Mouse (Mus musculus) CH12.LX (cell line): ENCODE measurements at regions not wholly inside any gene's neighbourhood (a gene's known extent, or its start where the extent isn't known, plus 50 kb on each side); places are given as distances from the start of the nearest gene placed in this dataset.

Experiments used
- DNase-seq: peaks from one replicate; pipeline ENCODE4 v3.0.0-alpha.2; 2013; ENCODE audit errors: extremely low read depth
- H3K27ac ChIP-seq: 2 replicates; pipeline ENCODE4 v1.5.1; 2012; ENCODE audit warnings: low read depth, mild to moderate bottlenecking, control low read depth, moderate library complexity; ENCODE audit not compliant: insufficient read depth
- H3K27me3 ChIP-seq: replicated peaks from 2 replicates; pipeline ENCODE3; 2012; ENCODE audit warnings: inconsistent platforms
- H3K36me3 ChIP-seq, 2 experiments: replicated peaks in 1 of 2; 2 replicates each; pipeline versions ENCODE3 to v1.6.1; 2012; ENCODE audit warnings: inconsistent platforms in 1 of 2, low read length in 1 of 2, mild to moderate bottlenecking in 1 of 2, mixed read lengths in 1 of 2, moderate library complexity in 1 of 2; ENCODE audit not compliant: control insufficient read depth in 1 of 2, insufficient read depth in 1 of 2
- H3K4me1 ChIP-seq, 2 experiments: 2 replicates each; pipeline ENCODE4 v1.6.1; 2012; ENCODE audit warnings: inconsistent platforms in 1 of 2, moderate library complexity in 1 of 2; ENCODE audit not compliant: insufficient read depth in 2 of 2, control insufficient read depth in 1 of 2
- H3K4me2 ChIP-seq: 2 replicates; pipeline ENCODE4 v1.6.1; 2012; ENCODE audit warnings: low read depth, mild to moderate bottlenecking, control low read depth; ENCODE audit not compliant: poor library complexity, insufficient read depth, severe bottlenecking
- H3K4me3 ChIP-seq, 3 experiments: fragments of 150-350 bp in 1 of 3; sonication (generic) in 1 of 3; replicated peaks in 1 of 3; 2 replicates each; pipeline versions ENCODE3 to v1.5.1; 2011 to 2012; ENCODE audit warnings: low read depth in 2 of 3, low read length in 2 of 3, mild to moderate bottlenecking in 2 of 3, moderate library complexity in 2 of 3, control low read depth in 1 of 3, improper control_type of control experiment in 1 of 3, inconsistent platforms in 1 of 3, mixed read lengths in 1 of 3; ENCODE audit not compliant: poor library complexity in 1 of 3
- H3K79me2 ChIP-seq: replicated peaks from 2 replicates; pipeline ENCODE4 v1.6.1; 2012; ENCODE audit warnings: mild to moderate bottlenecking, moderate library complexity; ENCODE audit not compliant: control insufficient read depth, poor library complexity, insufficient read depth, severe bottlenecking; ENCODE audit errors: extremely low read depth
- H3K9ac ChIP-seq: 2 replicates; pipeline ENCODE4 v1.6.1; 2012; ENCODE audit warnings: low read depth, mild to moderate bottlenecking, control low read depth, moderate library complexity; ENCODE audit not compliant: insufficient read depth
- H3K9me3 ChIP-seq: replicated peaks from 2 replicates; pipeline ENCODE3; 2012; ENCODE audit warnings: low read length, inconsistent platforms, mixed read lengths
- BHLHE40 ChIP-seq: IDR thresholded peaks from 2 replicates; pipeline ENCODE4 v1.6.1; 2011; ENCODE audit warnings: mild to moderate bottlenecking, low read depth, low read length, improper control_type of control experiment
- CHD1 ChIP-seq: IDR thresholded peaks from 2 replicates; pipeline ENCODE4 v1.6.1; 2012; ENCODE audit warnings: low read depth, low read length, improper control_type of control experiment, inconsistent platforms
- CTCF ChIP-seq, 2 experiments: IDR thresholded peaks in 1 of 2; conservative IDR thresholded peaks in 1 of 2; 2 replicates each; pipeline ENCODE4 v1.5.1; 2011 to 2012; ENCODE audit warnings: low read depth in 2 of 2, low read length in 2 of 2, improper control_type of control experiment in 1 of 2, inconsistent platforms in 1 of 2, mild to moderate bottlenecking in 1 of 2, moderate library complexity in 1 of 2
- E2F4 ChIP-seq: IDR thresholded peaks from 2 replicates; pipeline ENCODE4 v1.6.1; 2011; ENCODE audit warnings: low read depth, low read length, improper control_type of control experiment; ENCODE audit not compliant: insufficient replicate concordance
- ELF1 ChIP-seq: IDR thresholded peaks from 2 replicates; pipeline ENCODE4 v1.6.1; 2014; ENCODE audit warnings: low read depth, mild to moderate bottlenecking, inconsistent platforms, low read length, improper control_type of control experiment
- ETS1 ChIP-seq: conservative IDR thresholded peaks from 2 replicates; pipeline ENCODE4 v1.6.1; 2012; ENCODE audit warnings: low read depth, mild to moderate bottlenecking, inconsistent platforms, low read length, improper control_type of control experiment, moderate library complexity
- GABPA ChIP-seq: IDR thresholded peaks from 2 replicates; pipeline ENCODE4 v1.6.1; 2012; ENCODE audit warnings: low read depth, low read length, improper control_type of control experiment, inconsistent platforms; ENCODE audit not compliant: insufficient replicate concordance
- IRF4 ChIP-seq: IDR thresholded peaks from 2 replicates; pipeline ENCODE4 v1.6.1; 2014; ENCODE audit warnings: low read depth, mild to moderate bottlenecking, inconsistent platforms, low read length, improper control_type of control experiment
- JUN ChIP-seq: IDR thresholded peaks from 2 replicates; pipeline ENCODE4 v1.6.1; 2011; ENCODE audit warnings: low read depth, mild to moderate bottlenecking, low read length, improper control_type of control experiment, moderate library complexity; ENCODE audit not compliant: insufficient read depth
- KAT2A ChIP-seq: IDR thresholded peaks from 2 replicates; pipeline ENCODE4 v1.6.1; 2012; ENCODE audit warnings: low read length, improper control_type of control experiment, inconsistent platforms; ENCODE audit not compliant: insufficient replicate concordance
- MAFK ChIP-seq: IDR thresholded peaks from 2 replicates; pipeline ENCODE4 v1.6.1; 2011; ENCODE audit warnings: low read length, improper control_type of control experiment; ENCODE audit not compliant: insufficient replicate concordance
- MAZ ChIP-seq: IDR thresholded peaks from 2 replicates; pipeline ENCODE4 v1.6.1; 2012; ENCODE audit warnings: low read depth, mild to moderate bottlenecking, inconsistent platforms, low read length, improper control_type of control experiment, moderate library complexity
- MEF2A ChIP-seq: IDR thresholded peaks from 2 replicates; pipeline ENCODE4 v1.6.1; 2014; ENCODE audit warnings: low read depth, mild to moderate bottlenecking, inconsistent platforms, low read length, improper control_type of control experiment, borderline replicate concordance
- MXI1 ChIP-seq: IDR thresholded peaks from 2 replicates; pipeline ENCODE4 v1.6.1; 2011; ENCODE audit warnings: mild to moderate bottlenecking, low read depth, low read length, improper control_type of control experiment
- MYC ChIP-seq: IDR thresholded peaks from 2 replicates; pipeline ENCODE4 v1.6.1; 2011; ENCODE audit warnings: low read depth, mild to moderate bottlenecking, improper control_type of control experiment, low read length
- NELFE ChIP-seq: IDR thresholded peaks from 2 replicates; pipeline ENCODE4 v1.6.1; 2011; ENCODE audit warnings: low read depth, low read length, improper control_type of control experiment
- NRF1 ChIP-seq: IDR thresholded peaks from 2 replicates; pipeline ENCODE4 v1.6.1; 2014; ENCODE audit warnings: low read depth, mild to moderate bottlenecking, inconsistent platforms, low read length, improper control_type of control experiment, moderate library complexity
- POLR2A ChIP-seq: IDR thresholded peaks from 2 replicates; pipeline ENCODE4 v1.6.1; 2011; ENCODE audit warnings: low read depth, mild to moderate bottlenecking, improper control_type of control experiment, low read length
- POLR2AphosphoS2 ChIP-seq: IDR thresholded peaks from 2 replicates; pipeline ENCODE4 v1.6.1; 2011; ENCODE audit warnings: low read depth, low read length, improper control_type of control experiment
- RAD21 ChIP-seq: IDR thresholded peaks from 2 replicates; pipeline ENCODE4 v1.6.1; 2011; ENCODE audit warnings: low read depth, mild to moderate bottlenecking, low read length, improper control_type of control experiment, moderate library complexity
- RCOR1 ChIP-seq: conservative IDR thresholded peaks from 2 replicates; pipeline ENCODE4 v1.6.1; 2012; ENCODE audit warnings: low read depth, mild to moderate bottlenecking, inconsistent platforms, low read length, improper control_type of control experiment
- SIN3A ChIP-seq: IDR thresholded peaks from 2 replicates; pipeline ENCODE4 v1.6.1; 2012; ENCODE audit warnings: low read length, improper control_type of control experiment, inconsistent platforms
- SMC3 ChIP-seq: IDR thresholded peaks from 2 replicates; pipeline ENCODE4 v1.6.1; 2011; ENCODE audit warnings: low read depth, low read length, improper control_type of control experiment
- TCF12 ChIP-seq: IDR thresholded peaks from 2 replicates; pipeline ENCODE4 v1.6.1; 2014; ENCODE audit warnings: low read depth, mild to moderate bottlenecking, inconsistent platforms, low read length, improper control_type of control experiment
- ZC3H11A ChIP-seq: IDR thresholded peaks from 2 replicates; pipeline ENCODE4 v1.6.1; 2012; ENCODE audit warnings: low read depth, mild to moderate bottlenecking, inconsistent platforms, low read length, improper control_type of control experiment
- ZKSCAN1 ChIP-seq: IDR thresholded peaks from 2 replicates; pipeline ENCODE4 v1.6.1; 2012; ENCODE audit warnings: low read depth, inconsistent platforms, low read length, improper control_type of control experiment, borderline replicate concordance
- ZMIZ1 ChIP-seq: IDR thresholded peaks from 2 replicates; pipeline ENCODE4 v1.6.1; 2012; ENCODE audit warnings: low read depth, mild to moderate bottlenecking, inconsistent platforms, low read length, improper control_type of control experiment
- dilution Hi-C: fragments of 300-500 bp; cut with MboI; formaldehyde crosslinking; loops from 2 replicates; pipeline ENCODE4 v1.14.3; 2020; ENCODE audit warnings: low sequenced_read_pairs; ENCODE audit not compliant: extremely low pct_unique_long_range_greater_than_20kb, extremely low pct_ligation_motif_present
- in situ Hi-C: fragments of 300-500 bp; cut with MboI; formaldehyde crosslinking; loops from 3 replicates; pipeline ENCODE4 v1.14.3; 2019; ENCODE audit warnings: low sequenced_read_pairs, low pct_ligation_motif_present, low pct_unique_long_range_greater_than_20kb, mixed read lengths

GRCm38 (mm10) chr2:135568350-135568749, 90.5 kb upstream of the Plcb4 start:
- in situ Hi-C loops, result no loop called here
- H3K4me3 ChIP-seq, result no peak overlapping the region
- no peak overlapping the region for H3K9ac ChIP-seq
- dilution Hi-C loops, result no loop called here
- no peaks in the 10 kb centered on the region for H3K4me1 ChIP-seq
- TF ChIP-seq POLR2A, result no peak
- TF ChIP-seq POLR2AphosphoS2, result no peak
- no peak for TF ChIP-seq KAT2A
- no peak for TF ChIP-seq MEF2A
- TF ChIP-seq CTCF (conservative IDR thresholded peaks at IDR 0.05 in 1 of 2, IDR thresholded peaks at IDR 0.05 in 1 of 2; ENCODE audit: low read depth in 2 of 2, low read length in 2 of 2), result no peak
- no peak for TF ChIP-seq NELFE
- no peak for TF ChIP-seq NRF1
- no peak for TF ChIP-seq JUN
- no peak for TF ChIP-seq MXI1
- TF ChIP-seq SMC3, result no peak
- no peak for TF ChIP-seq MAZ
- TF ChIP-seq RCOR1, result no peak
- TF ChIP-seq ZC3H11A, result no peak
- no peak for TF ChIP-seq TCF12
- TF ChIP-seq RAD21, result no peak
- no peak overlapping the region for H3K4me2 ChIP-seq
- no peak for DNase-seq
- no peaks in the 10 kb centered on the region for H3K36me3 ChIP-seq
- H3K9me3 ChIP-seq, result peaks cover 76% of the 10 kb centered on the region
- no peaks in the 10 kb centered on the region for H3K79me2 ChIP-seq
- no peak overlapping the region for H3K27ac ChIP-seq
- no peaks in the 10 kb centered on the region for H3K27me3 ChIP-seq

- dilution Hi-C loops, result no loop called here
Measured at GRCm38 (mm10) chr2:135571599-135571998, 87.2 kb upstream of the Plcb4 start.

More at GRCm38 (mm10) chr2:135571599-135571998, 87.2 kb upstream of the Plcb4 start:
- Histone ChIP-seq H3K4me3 (no peak overlapping the region), H3K79me2 (no peaks in the 10 kb centered on the region), H3K4me1 (no peaks in the 10 kb centered on the region), H3K36me3 (no peaks in the 10 kb centered on the region)
- no peak for DNase-seq
- TF ChIP-seq POLR2AphosphoS2, result no peak
- no peak for TF ChIP-seq IRF4
- TF ChIP-seq ZMIZ1, result no peak
- no peak for TF ChIP-seq TCF12
- TF ChIP-seq MXI1, result no peak
- no peak for TF ChIP-seq CHD1
- no peak for TF ChIP-seq ETS1
- TF ChIP-seq E2F4, result no peak
- TF ChIP-seq SMC3, result no peak
- TF ChIP-seq ZKSCAN1, result no peak
- TF ChIP-seq SIN3A, result no peak
- TF ChIP-seq BHLHE40, result no peak
- no peak for TF ChIP-seq ZC3H11A
- no peak for TF ChIP-seq MYC
- TF ChIP-seq MAFK, result no peak
- no peak for TF ChIP-seq KAT2A
- TF ChIP-seq ELF1, result no peak
- TF ChIP-seq CTCF (conservative IDR thresholded peaks at IDR 0.05 in 1 of 2, IDR thresholded peaks at IDR 0.05 in 1 of 2; ENCODE audit: low read depth in 2 of 2, low read length in 2 of 2), result no peak
- TF ChIP-seq GABPA, result no peak
- TF ChIP-seq, all 38 proteins: peak for 0
- Histone ChIP-seq H3K27me3 (no peaks in the 10 kb centered on the region), H3K9ac (no peak overlapping the region), H3K4me2 (no peak overlapping the region), H3K9me3 (peaks cover 63% of the 10 kb centered on the region), H3K27ac (no peak overlapping the region)
- in situ Hi-C loops, result no loop called here
